Mouse (Mus musculus) splenic B cell, adult 2 months (primary cell): ENCODE measurements at regions not wholly inside any gene's neighbourhood (a gene's known extent, or its start where the extent isn't known, plus 50 kb on each side); places are given as distances from the start of the nearest gene placed in this dataset.

ENCODE experiments used
- DNase-seq: peaks from one replicate; pipeline ENCODE4 v3.0.0-alpha.2; 2011; ENCODE audit warnings: low read depth, low spot score
- H3K27me3 ChIP-seq: 2 replicates; pipeline ENCODE4 v1.6.1; 2012; ENCODE audit warnings: mild to moderate bottlenecking, low read length, moderate library complexity, mixed read lengths; ENCODE audit not compliant: control insufficient read depth, poor library complexity, insufficient read depth, severe bottlenecking
- H3K36me3 ChIP-seq: 2 replicates; pipeline ENCODE4 v1.6.1; 2012; ENCODE audit warnings: mild to moderate bottlenecking, low read length, moderate library complexity, mixed read lengths; ENCODE audit not compliant: control insufficient read depth, poor library complexity, insufficient read depth, severe bottlenecking

DNA sequence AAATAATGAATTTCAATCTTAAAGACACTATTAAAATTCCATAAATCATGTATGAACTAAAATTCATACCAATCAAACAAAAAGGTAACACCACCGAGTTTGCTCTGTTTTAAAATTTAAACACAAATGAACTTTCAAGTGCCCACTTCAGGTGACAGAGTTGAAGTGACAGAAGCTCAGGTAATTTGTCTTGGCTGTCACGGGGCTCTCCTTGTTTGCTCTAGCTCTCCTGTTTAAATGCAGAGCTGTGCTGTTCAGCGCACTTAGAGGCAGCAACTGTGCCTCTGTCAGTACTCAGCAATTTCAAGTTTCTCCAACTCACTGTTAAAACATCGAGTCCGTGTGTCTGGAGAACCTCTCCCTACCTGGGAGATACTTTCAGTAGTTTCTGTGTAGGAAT, 193.8 kb upstream of the Zfp507 start:
- DNase-seq, result no peak
- H3K36me3 ChIP-seq, result no peaks in the 10 kb centered on the region

DNA sequence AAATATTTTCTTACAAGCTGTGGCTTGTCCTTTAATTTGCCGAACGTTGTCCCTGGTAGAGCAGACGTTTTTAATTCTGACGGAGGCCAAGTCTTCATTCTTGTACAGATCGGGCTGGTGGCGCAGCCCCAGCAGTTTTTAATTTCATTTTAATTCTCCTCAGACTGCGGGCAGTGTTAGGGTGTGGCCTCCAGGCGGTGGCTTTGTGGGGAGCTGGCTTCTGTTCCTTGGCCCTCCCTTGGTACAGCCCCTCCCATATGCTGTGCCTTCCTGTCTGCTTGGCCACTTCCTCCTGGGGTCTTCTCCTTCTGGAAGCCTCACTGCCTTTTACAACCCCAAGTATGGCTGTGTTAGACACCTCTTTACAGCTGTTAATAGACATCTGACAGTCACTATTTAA, 189.7 kb upstream of the Zfp507 start:
- no peaks in the 10 kb centered on the region for H3K27me3 ChIP-seq
- DNase-seq, result no peak
- H3K36me3 ChIP-seq, result no peaks in the 10 kb centered on the region

More for the DNA sequence above, 193.8 kb upstream of the Zfp507 start:
- no peaks in the 10 kb centered on the region for H3K27me3 ChIP-seq

DNA sequence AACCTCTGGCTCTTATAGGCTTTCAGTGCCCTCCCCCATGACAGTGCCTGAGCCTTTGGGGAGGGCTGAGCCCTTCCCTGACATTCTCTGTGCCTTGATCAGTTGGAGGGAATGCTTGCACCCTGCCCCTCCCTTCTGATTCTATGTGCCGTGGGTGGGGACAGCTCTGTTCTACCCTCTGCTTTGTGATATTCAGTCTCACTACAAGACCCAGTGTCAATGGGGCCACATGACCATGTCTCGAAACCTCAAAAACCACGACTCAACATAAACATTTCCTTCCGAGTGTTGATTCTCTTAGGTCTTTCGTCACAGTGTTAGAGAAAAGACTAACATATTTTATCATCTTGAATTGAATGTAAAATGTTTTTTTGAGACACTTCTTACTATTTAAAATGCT, 188.3 kb upstream of the Zfp507 start:
- Histone ChIP-seq H3K36me3 (no peaks in the 10 kb centered on the region), H3K27me3 (no peaks in the 10 kb centered on the region)
- DNase-seq, result no peak

DNA sequence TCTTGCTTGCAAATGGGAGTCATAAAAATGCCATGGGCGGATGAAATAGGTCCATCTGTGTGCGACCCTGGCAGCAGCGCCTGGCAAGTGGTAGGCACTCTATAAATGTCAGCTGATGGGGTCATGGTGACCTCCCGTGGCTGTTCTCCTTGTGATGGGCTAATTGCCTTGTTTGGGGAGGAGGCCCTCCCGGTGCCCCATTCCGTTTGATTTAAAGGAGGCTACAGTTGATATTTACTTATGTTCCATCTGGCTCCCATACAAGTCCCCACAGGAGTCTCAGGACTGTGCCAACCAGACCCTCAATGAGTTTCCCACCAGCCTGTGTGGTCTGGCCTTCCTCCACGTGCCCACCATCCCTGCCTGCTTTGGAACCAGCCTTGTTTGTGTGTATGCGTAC, 186.7 kb upstream of the Zfp507 start:
- no peaks in the 10 kb centered on the region for H3K36me3 ChIP-seq
- H3K27me3 ChIP-seq, result no peaks in the 10 kb centered on the region
- DNase-seq, result no peak

DNA sequence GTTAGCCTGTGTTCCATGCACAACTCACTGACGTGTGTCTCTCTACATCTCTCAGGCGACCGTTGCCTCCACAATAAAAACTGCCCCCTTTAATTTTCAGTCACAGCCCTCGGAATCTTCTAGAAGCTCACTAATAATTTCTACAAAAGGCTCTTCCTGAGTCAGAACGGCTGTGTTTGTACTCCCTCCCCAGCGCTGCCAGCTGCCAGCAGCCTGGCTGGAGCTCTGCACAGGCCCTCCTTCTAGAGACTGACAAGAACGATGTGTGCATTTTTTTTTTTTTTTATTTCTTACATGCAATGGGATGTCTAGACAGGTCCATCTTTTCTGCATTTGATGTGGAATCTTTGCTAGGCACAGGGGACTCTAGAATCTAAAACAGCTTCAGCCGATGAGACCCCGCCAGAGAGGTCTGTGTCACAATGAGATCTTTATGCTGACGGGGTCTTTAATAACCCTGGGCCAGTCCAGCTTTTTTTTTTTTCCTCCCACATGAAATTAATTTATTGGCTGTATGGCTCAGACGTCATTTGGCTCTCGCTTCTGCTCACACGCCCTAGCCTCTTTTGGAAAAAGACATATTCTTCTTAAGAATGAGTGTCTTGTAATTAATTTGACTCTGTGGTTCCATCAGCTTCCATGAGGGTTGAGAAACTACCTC, 185.8 kb upstream of the Zfp507 start:
- no peak for DNase-seq

DNA sequence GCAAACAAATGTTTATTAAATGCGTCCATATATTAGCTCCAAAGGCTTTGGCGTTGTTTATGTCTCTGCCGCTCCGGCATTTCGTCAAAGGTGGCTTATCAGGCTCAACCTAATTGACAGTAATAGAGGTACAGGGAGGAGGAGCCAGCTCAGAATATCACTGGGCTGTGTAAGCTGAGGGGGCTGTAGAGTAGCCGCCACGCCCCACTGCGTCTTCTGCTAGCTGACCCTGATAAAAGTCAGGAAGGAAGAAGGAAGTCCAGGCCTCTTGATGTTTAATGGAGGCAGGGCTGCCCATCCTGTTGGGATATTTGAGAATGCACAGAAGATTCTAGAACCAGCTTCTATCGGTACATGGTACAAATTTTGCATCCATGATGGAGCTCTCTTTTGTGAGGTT, 175.2 kb upstream of the Zfp507 start:
- no peaks in the 10 kb centered on the region for H3K36me3 ChIP-seq

More for the DNA sequence above, 185.8 kb upstream of the Zfp507 start:
- H3K36me3 ChIP-seq, result no peaks in the 10 kb centered on the region
- no peaks in the 10 kb centered on the region for H3K27me3 ChIP-seq

DNA sequence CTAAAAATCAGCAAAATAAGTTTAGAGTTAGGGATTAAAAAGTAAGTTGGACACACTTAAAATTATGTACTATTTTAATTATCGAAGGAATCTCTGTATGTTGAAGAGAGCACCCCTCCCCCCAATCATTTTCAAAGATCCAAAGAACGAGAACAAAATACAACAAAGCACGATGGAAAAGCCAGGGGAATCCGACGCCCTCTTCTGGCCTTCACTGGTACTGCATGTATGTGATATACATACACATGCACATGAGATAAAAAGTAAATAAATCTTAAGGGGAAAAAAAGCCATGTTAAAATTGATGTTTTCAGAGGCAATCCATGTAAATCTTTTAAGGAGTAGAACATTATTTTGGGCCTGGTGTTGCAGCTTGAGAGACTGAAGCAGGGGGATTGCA, 155.9 kb upstream of the Zfp507 start:
- Histone ChIP-seq H3K27me3 (no peaks in the 10 kb centered on the region), H3K36me3 (no peaks in the 10 kb centered on the region)
- DNase-seq, result no peak

More for the DNA sequence above, 175.2 kb upstream of the Zfp507 start:
- H3K27me3 ChIP-seq, result no peaks in the 10 kb centered on the region
- DNase-seq, result no peak

DNA sequence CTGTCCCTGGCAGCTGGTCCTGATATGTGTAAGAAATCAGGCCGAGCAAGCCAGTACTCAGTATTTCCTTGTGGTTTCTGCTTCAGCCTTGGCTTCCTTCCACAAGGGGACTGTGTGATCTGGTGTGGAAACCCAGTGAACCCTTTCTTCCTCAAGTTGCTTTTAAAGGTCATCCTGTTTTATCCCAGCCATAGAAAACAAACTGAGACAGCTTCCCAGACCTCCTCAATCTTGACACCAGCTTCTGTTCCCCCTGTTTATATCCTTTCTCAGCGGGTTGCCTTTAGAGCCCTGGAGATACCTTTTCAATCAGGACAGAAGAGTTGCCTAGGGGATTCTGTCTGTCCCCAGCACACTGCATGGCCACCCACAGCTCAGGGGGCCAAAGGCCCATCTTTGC, 155.2 kb upstream of the Zfp507 start:
- no peaks in the 10 kb centered on the region for H3K27me3 ChIP-seq
- no peak for DNase-seq
- no peaks in the 10 kb centered on the region for H3K36me3 ChIP-seq

DNA sequence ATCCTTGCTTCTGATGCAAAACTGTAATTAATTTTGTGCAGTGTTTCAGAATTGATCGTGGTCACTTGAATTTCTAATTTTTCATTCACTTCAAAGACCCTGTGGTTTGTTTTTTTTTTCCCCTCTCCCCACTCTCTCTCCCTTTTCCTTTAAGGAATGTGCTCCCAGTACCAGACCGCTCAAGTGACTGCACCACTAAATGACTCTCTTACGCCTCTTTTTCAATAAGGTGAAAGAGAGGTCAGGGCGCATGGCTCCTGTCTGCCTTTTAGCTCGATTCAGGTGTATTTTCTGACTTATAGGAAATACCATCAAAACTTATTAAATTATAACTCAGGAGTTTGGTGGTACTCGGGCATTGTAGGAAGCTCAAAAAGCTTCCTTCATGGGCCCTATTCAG, 146.0 kb upstream of the Zfp507 start:
- no peak for DNase-seq
- Histone ChIP-seq H3K36me3 (no peaks in the 10 kb centered on the region), H3K27me3 (no peaks in the 10 kb centered on the region)

DNA sequence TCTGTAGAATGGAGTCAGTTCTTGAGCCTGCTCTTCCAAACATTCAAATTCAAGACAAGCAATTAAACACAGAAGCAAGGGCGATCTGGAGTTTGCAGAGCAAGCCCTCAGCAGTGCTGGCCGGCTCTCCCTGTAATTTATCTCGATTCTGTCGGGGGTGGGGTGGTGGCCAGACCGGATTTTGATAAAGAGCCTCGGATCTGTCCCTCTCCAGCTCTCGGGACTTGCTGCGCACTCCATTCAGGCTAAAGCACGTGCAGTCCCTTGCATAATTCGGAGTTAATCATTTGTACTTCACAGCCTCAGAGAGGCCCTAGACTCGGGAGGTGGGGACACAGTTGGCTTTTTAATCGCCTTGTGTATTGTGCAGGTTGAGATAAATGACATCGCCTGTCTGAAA, 145.6 kb upstream of the Zfp507 start:
- Histone ChIP-seq H3K36me3 (no peaks in the 10 kb centered on the region), H3K27me3 (no peaks in the 10 kb centered on the region)
- no peak for DNase-seq

DNA sequence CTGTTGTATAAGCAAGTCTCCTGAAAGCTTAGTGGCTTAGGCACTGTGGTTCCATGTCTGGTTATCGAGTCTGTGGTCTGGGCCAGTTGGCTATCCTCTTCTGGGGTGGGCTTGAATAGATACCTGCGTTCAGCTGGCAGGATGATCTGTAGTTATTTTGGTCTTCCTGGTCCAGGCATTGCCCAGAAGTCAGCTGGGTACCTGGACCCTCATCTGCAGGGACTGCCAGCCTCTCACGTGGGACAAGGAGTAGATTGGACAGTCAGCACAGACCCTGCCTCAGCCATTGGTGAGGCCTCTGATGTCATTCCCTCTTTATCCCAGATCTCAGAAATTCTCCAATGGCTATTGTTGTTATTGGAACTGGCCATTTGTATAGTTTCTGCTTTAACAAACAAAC, 138.3 kb upstream of the Zfp507 start:
- DNase-seq, result no peak
- Histone ChIP-seq H3K36me3 (no peaks in the 10 kb centered on the region), H3K27me3 (no peaks in the 10 kb centered on the region)

DNA sequence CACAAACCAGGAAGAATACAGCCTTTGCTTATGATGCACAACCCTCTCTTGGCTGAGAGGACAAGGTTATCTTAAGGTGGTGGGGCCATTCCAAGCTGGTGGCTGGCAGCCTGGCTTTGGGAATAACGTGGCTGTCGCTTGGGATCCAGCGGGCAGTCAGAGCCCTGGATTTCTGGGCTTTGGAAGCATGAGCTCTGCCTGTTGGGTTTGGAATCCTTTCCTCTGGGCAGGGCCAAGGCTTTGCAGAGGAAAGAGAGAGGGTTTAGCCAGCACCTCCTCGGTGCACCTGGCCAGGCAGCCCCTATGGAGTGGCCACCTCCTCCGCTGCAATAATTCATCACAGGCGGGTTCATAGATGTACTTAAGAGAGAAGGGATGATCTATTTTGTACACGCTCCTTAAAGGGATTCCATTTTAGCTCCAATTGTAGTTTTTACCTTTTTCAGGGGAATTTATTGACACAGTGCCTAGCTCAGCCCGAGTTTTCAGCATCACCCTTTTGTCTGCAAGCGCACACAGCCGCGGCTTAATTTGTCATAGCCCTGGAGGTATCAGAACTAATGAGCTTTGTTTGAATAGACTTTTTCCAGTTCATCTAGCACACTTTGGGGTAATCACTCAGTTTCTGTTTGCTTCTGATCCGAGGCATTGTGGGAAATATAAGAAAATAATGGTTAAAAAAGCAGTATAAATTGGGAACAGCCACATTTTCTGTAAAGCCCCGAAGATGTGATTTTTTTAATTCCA, 135.5 kb upstream of the Zfp507 start:
- Histone ChIP-seq H3K36me3 (no peaks in the 10 kb centered on the region), H3K27me3 (no peaks in the 10 kb centered on the region)
- no peak for DNase-seq

DNA sequence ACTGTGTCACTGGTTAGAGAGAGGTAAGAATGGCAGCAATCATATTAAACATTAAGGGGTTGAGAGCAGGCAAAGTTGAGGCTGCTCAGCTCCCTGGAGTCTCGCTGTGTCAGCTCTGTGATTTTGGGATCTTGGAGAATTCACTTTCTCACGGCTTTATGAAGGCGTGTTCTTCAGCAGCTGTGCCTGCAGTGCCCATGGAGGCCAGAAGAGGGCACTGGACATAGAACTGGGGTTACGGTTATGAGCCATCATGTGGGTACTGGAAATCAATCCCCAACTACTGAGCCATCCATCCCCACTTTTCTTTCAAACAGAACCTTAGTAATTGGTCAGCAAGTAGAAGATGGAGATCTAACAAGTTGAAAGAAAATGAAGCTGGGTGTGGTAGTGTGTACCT, 123.9 kb upstream of the Zfp507 start:
- Histone ChIP-seq H3K36me3 (no peaks in the 10 kb centered on the region), H3K27me3 (no peaks in the 10 kb centered on the region)
- DNase-seq, result no peak

DNA sequence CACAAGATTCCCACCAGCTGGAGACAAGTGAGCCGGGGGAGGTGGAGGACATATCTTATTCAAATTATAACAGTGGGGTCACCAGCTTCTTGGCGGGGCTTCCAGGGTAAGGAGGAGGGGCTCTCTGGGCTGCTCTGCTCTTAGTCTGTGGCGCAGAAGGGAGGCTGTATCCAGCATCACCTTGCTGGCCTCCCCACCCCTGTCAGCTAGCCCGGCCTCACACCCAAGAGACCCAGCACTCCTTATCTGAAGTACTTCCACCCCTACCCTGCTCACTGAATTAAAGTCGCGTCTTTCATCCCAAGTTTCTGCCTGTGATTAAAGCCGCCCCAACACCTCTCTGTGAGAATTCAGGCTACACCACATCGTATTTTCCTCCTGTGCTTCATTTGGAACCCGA, 119.8 kb upstream of the Zfp507 start:
- no peak for DNase-seq
- no peaks in the 10 kb centered on the region for H3K27me3 ChIP-seq

DNA sequence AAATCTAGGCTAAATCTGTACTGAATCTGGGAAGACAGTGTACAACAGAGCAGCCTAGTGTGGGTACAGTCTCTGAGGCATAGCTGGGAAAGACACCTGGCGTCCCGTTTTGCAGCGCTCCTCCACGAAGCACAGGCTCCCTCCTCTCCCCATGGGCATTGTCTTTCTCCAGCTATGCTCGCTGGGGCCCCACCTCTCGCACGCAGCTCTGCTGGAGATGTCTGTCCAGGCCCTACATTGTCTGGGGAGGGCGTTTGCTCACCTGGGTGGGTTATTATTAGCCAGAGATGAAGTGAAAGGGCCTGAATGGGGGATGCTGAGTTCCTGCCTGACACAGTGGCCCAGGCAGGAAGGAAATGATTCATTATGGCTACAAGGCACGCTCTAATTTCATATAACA, 118.1 kb upstream of the Zfp507 start:
- no peaks in the 10 kb centered on the region for H3K36me3 ChIP-seq
- DNase-seq, result no peak
- no peaks in the 10 kb centered on the region for H3K27me3 ChIP-seq

More for the DNA sequence above, 119.8 kb upstream of the Zfp507 start:
- no peaks in the 10 kb centered on the region for H3K36me3 ChIP-seq
